Mouse (Mus musculus) hematopoietic stem cell, adult 5-6 weeks (primary cell): ENCODE measurements at regions not wholly inside any gene's neighbourhood (a gene's known extent, or its start where the extent isn't known, plus 50 kb on each side); places are given as distances from the start of the nearest gene placed in this dataset.

Experiments used
- ATAC-seq, 2 experiments: fragments of 125-278 bp in 1 of 2; replicated peaks in 1 of 2; 2 replicates each; pipeline ENCODE4 v1.8.0; 2016 to 2017; ENCODE audit warnings: inconsistent platforms in 2 of 2, mild to moderate bottlenecking in 2 of 2, moderate number of reproducible peaks in 2 of 2, low read depth in 1 of 2, moderate TSS enrichment in 1 of 2; ENCODE audit not compliant: low FRiP score in 2 of 2, poor library complexity in 2 of 2, severe bottlenecking in 2 of 2, insufficient read depth in 1 of 2, low TSS enrichment in 1 of 2

DNA sequence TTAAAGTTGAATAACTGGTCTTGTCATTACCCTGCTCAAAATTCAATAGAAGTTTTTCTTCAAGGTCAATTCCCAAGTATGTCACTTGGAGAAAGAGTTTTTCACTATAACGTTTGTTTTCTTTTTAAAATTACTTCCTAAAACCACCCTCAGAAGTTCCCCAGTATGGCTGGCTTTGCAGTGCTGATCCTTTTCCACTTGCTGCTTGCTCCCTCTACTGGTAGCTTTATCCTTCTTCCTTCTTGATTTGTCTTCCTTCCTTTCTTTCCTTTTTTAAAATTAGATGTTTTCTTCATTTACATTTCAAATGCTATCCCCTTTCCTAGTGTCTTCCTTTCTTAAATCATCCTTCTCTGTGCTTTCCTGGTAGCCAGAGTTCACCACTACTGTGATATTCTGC is 73.6 kb downstream of the Rtl3 start:
- ATAC-seq: peak in 1 of 2 experiments; percentile 65; a peak in 1 of 4 replicates
